Mouse (Mus musculus) MEL (cell line): Measurements from ENCODE around the gene Ttc12.

Source experiments
- CHD1 ChIP-seq: IDR thresholded peaks from 2 replicates; pipeline ENCODE4 v1.6.1; 2012; ENCODE audit warnings: low read depth, mild to moderate bottlenecking, inconsistent platforms, low read length, improper control_type of control experiment
- CTCF ChIP-seq, 3 experiments: IDR thresholded peaks in 2 of 3; conservative IDR thresholded peaks in 1 of 3; 2 replicates each; pipeline ENCODE4 v1.5.1; 2011 to 2012; ENCODE audit warnings: low read length in 3 of 3, low read depth in 2 of 3, mild to moderate bottlenecking in 2 of 3, improper control_type of control experiment in 1 of 3, inconsistent platforms in 1 of 3, mixed read lengths in 1 of 3, moderate library complexity in 1 of 3; ENCODE audit not compliant: control insufficient read depth in 1 of 3, insufficient read depth in 1 of 3, poor library complexity in 1 of 3, severe bottlenecking in 1 of 3
- EP300 ChIP-seq, 2 experiments: IDR thresholded peaks; 2 replicates each; pipeline ENCODE4 v1.6.1; 2011; ENCODE audit warnings: improper control_type of control experiment in 2 of 2, low read length in 2 of 2, low read depth in 1 of 2, mild to moderate bottlenecking in 1 of 2
- GATA1 ChIP-seq: IDR thresholded peaks from 2 replicates; pipeline ENCODE4 v1.6.1; 2011; ENCODE audit warnings: low read depth, low read length, improper control_type of control experiment
- JUND ChIP-seq: IDR thresholded peaks from 2 replicates; pipeline ENCODE4 v1.6.1; 2011; ENCODE audit warnings: low read depth, mild to moderate bottlenecking, improper control_type of control experiment, low read length
- POLR2A ChIP-seq, 2 experiments: IDR thresholded peaks; 2 replicates each; pipeline ENCODE4 v1.6.1; 2011 to 2012; ENCODE audit warnings: low read length in 2 of 2, mild to moderate bottlenecking in 2 of 2, control low read depth in 1 of 2, improper control_type of control experiment in 1 of 2, low read depth in 1 of 2, moderate library complexity in 1 of 2; ENCODE audit not compliant: control insufficient read depth in 1 of 2, insufficient read depth in 1 of 2, poor library complexity in 1 of 2
- TAL1 ChIP-seq: IDR thresholded peaks from 2 replicates; pipeline ENCODE4 v1.6.1; 2012; ENCODE audit warnings: mild to moderate bottlenecking, inconsistent platforms, low read length, moderate library complexity, mixed read lengths
- UBTF ChIP-seq: IDR thresholded peaks from 2 replicates; pipeline ENCODE4 v1.6.1; 2012; ENCODE audit warnings: low read depth, mild to moderate bottlenecking, inconsistent platforms, low read length, improper control_type of control experiment, moderate library complexity, borderline replicate concordance; ENCODE audit not compliant: insufficient read depth

DNA sequence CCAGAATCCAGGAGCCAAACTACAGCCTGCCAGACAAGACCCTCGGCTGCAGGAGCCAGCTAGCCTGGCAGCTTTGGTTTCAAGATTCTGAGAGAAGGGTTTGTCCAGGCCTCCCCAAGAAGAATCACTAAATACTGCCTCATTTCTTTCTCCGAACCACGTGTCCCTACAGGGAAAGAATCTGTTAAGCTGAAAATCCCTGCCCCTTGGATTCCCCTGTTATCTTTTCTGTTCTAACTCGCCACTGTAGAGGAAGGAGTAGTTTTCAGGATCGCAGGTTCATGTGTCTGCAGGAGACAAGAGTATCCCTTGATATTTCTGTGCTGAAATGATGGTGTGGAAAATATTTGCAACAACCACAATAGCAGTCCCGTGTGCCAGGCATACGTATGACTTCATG is 2.2 kb upstream of the Ttc12 start:
- TF ChIP-seq POLR2A (IDR thresholded peaks at IDR 0.05; ENCODE audit: control insufficient read depth in 1 of 2, insufficient read depth in 1 of 2, low read depth in 1 of 2, low read length in 2 of 2, poor library complexity in 1 of 2), result no peak
- no peak for TF ChIP-seq CTCF (IDR thresholded peaks at IDR 0.05 in 2 of 3, conservative IDR thresholded peaks at IDR 0.05 in 1 of 3; ENCODE audit: control insufficient read depth in 1 of 3, insufficient read depth in 1 of 3, low read depth in 2 of 3, low read length in 3 of 3, poor library complexity in 1 of 3, severe bottlenecking in 1 of 3)
- TF ChIP-seq GATA1, result no peak
- no peak for TF ChIP-seq EP300 (IDR thresholded peaks at IDR 0.05; ENCODE audit: low read depth in 1 of 2, low read length in 2 of 2)
- TF ChIP-seq UBTF, result no peak
- TF ChIP-seq CHD1, result no peak
- TF ChIP-seq TAL1, result no peak
- TF ChIP-seq JUND, result no peak
